Mouse (Mus musculus): ENCODE measurements around the gene Ninj1.

DNA sequence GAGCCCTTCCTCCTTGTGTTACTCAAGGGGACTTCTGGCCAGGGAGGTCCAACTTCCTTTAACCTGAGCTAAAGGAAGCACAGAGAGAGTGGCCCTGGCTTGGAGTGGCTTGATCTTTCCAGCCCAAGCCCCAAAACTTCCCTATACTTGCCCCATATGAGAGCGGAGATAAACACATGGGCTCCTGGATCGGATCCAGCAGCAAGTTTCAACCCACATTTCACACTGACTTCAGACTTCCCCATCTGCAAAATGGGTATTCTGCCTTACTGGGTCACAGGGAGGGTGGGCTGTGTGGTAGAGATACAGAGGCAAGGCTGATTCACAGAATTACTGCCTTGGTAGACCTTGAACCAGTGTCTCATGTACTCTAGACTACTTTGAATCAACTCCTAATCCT lies 56.2 kb downstream of the Ninj1 start:
- TF ChIP-seq ZMIZ1 (IDR thresholded peaks at IDR 0.05; ENCODE audit: low read depth, low read length) (no peak), CTCF (IDR thresholded peaks at IDR 0.05 in 2 of 3, conservative IDR thresholded peaks at IDR 0.05 in 1 of 3; ENCODE audit: control insufficient read depth in 1 of 3, insufficient read depth in 1 of 3, low read depth in 2 of 3, low read length in 3 of 3, poor library complexity in 1 of 3, severe bottlenecking in 1 of 3) (no peak), RCOR1 (IDR thresholded peaks at IDR 0.05; ENCODE audit: low read depth, low read length) (peak; percentile 88), ZKSCAN1 (IDR thresholded peaks at IDR 0.05; ENCODE audit: low read depth, low read length) (0 out of 2 replicates have a peak, but pooled peaks have one; percentile 61), NRF1 (IDR thresholded peaks at IDR 0.05; ENCODE audit: insufficient read depth, low read depth, low read length, poor library complexity, severe bottlenecking) (no peak), TBP (IDR thresholded peaks at IDR 0.05; ENCODE audit: low read depth, low read length) (0 out of 2 replicates have a peak, but pooled peaks have one; percentile 36), BHLHE40 (IDR thresholded peaks at IDR 0.05; ENCODE audit: borderline replicate concordance, low read depth, low read length) (no peak), POLR2A (IDR thresholded peaks at IDR 0.05; ENCODE audit: control insufficient read depth in 1 of 2, insufficient read depth in 1 of 2, low read depth in 1 of 2, low read length in 2 of 2, poor library complexity in 1 of 2) (no peak; a peak in 1 of 4 replicates), NELFE (IDR thresholded peaks at IDR 0.05; ENCODE audit: low read depth, low read length) (no peak), GATA1 (IDR thresholded peaks at IDR 0.05; ENCODE audit: low read depth, low read length) (peak; percentile 84), USF1 (IDR thresholded peaks at IDR 0.05; ENCODE audit: low read depth, low read length) (no peak), MEF2A (IDR thresholded peaks at IDR 0.05; ENCODE audit: extremely low read depth, insufficient replicate concordance, low read depth, low read length, poor library complexity, severe bottlenecking) (no peak)

All from MEL (cell line).